Mouse (Mus musculus): ENCODE measurements around the gene Kitl. TPM values are rescaled to one million over a fixed set of nuclear protein-coding genes. Genes with fewer than 3 reads are reported as not detected.

Kitl gene
- polyA plus RNA-seq, 1 experiment from 2014 or later = 60.4 TPM

DNA sequence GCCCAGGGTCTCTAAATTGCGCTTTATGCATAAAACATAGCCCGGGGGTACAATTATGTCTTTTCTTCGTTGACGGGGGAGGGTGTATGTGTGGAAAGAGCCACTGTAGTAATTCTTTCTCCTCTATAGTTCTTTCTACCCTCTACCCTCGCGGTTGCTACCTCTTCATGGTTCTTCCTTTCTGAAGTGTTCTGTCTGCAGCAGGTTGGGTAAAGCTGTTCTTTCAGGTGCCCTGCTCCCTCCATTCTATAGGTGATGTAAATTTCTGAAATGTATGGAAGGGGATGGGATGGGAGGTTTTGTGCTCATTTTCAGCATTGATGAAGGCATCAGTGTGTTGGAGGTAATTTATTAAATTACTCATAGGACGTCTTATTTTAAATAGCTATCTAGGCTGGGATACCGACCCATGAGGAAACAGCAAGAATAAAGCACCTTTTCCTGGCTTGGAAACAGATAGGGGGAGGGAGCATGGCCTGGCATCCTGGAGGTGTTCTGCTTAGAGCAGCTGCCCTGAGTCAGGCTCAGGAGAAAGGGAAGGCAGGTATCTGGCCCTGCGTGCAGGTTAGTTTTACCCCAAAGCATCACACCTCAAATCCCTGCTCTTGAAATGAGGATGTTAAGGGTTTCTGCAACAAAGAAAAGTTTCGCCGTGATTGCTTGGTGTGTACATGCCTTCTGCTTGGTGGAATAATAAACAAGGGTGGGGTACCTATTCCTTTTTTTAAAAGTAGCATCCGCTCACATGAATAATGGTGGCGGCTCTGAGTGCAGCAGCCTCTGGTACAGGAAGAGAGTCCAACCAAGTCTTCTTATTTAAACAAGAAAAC, 1.7 kb downstream of the Kitl start:
- no peak for ATAC-seq (ENCODE audit: insufficient read depth)
- WGBS = 10% methylated on average over 13 of the region's 13 CpGs
- no peak for TF ChIP-seq CTCF (IDR thresholded peaks at IDR 0.05; ENCODE audit: low read depth)
- Histone ChIP-seq H3K9ac (peak overlapping the region; percentile 32), H3K9me3 (ENCODE audit: low read depth, low read length) (no peaks in the 10 kb centered on the region), H3K27me3 (ENCODE audit: insufficient read depth, low read length) (no peaks in the 10 kb centered on the region), H3K27ac (ENCODE audit: low read depth) (no peak overlapping the region), H3K4me2 (peak overlapping the region; percentile 82), H3K4me3 (ENCODE audit: low read depth, low read length) (peak overlapping the region; percentile 78), H3K4me1 (ENCODE audit: insufficient read depth) (peaks cover 19% of the 10 kb centered on the region; the same call in 1 of the 2 replicates), H3K36me3 (ENCODE audit: insufficient read depth) (0 out of 2 replicates have a peak, but pooled peaks cover 5% of the 10 kb centered on the region)
- DNase-seq = no peak

GRCm38 (mm10) chr10:100017771-100018070, 2.3 kb downstream of the Kitl start:
- Histone ChIP-seq H3K4me1 (ENCODE audit: insufficient read depth) (peaks cover 19% of the 10 kb centered on the region; the same call in 1 of the 2 replicates), H3K9ac (peak overlapping the region; percentile 32), H3K27me3 (ENCODE audit: insufficient read depth, low read length) (no peaks in the 10 kb centered on the region), H3K4me2 (peak overlapping the region; percentile 82), H3K36me3 (ENCODE audit: insufficient read depth) (peaks cover 8% of the 10 kb centered on the region; the same call in 1 of the 2 replicates), H3K4me3 (ENCODE audit: low read depth, low read length) (peak overlapping the region; percentile 78), H3K27ac (ENCODE audit: low read depth) (no peak overlapping the region), H3K9me3 (ENCODE audit: low read depth, low read length) (no peaks in the 10 kb centered on the region)
- DNase-seq (peak; percentile 42), ATAC-seq (ENCODE audit: insufficient read depth) (no peak)
- 3% methylated on average over 10 of the region's 10 CpGs for WGBS
- 0 out of 2 replicates have a peak, but pooled peaks have one; percentile 4 for TF ChIP-seq CTCF (IDR thresholded peaks at IDR 0.05; ENCODE audit: low read depth)

DNA sequence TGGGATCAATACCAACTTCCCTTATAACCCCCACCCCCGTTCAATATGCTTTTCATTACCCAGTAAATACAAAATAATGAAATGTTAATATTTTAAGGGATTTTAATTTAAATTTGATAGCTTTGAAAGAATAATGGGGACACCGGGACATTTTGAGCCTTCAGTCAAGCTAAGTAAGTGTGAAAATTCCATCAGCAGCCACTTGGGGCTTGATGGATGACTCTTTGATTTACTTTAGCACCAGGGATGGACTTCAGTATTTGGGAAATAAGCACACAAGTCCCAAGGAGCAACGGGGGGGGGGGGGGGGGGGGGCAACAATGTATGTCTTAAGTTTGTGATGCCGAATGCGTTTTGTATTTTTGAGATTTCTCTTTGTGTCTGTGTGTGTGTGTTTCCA, 3.1 kb downstream of the Kitl start:
- DNase-seq (peak; percentile 62), ATAC-seq (ENCODE audit: insufficient read depth) (no peak)
- Histone ChIP-seq H3K9ac (no peak overlapping the region), H3K9me3 (ENCODE audit: low read depth, low read length) (no peaks in the 10 kb centered on the region), H3K4me2 (peak overlapping the region; percentile 82), H3K4me1 (ENCODE audit: insufficient read depth) (peaks cover 19% of the 10 kb centered on the region; the same call in 1 of the 2 replicates), H3K27me3 (ENCODE audit: insufficient read depth, low read length) (no peaks in the 10 kb centered on the region), H3K27ac (ENCODE audit: low read depth) (no peak overlapping the region), H3K36me3 (ENCODE audit: insufficient read depth) (peaks cover 11% of the 10 kb centered on the region; the same call in 1 of the 2 replicates), H3K4me3 (ENCODE audit: low read depth, low read length) (peak overlapping the region; percentile 78; the same call in 1 of the 2 replicates)
- WGBS = 12% methylated on average over 5 of the region's 5 CpGs
- TF ChIP-seq CTCF (IDR thresholded peaks at IDR 0.05; ENCODE audit: low read depth) = 0 out of 2 replicates have a peak, but pooled peaks have one; percentile 13

- no peak overlapping the region for H3K27ac ChIP-seq (ENCODE audit: low read depth)
- DNase-seq = peak; percentile 21
- H3K9ac ChIP-seq = no peak overlapping the region
- H3K4me2 ChIP-seq = peak overlapping the region; percentile 82
- 47% methylated on average over 17 of the region's 17 CpGs for WGBS
- no peaks in the 10 kb centered on the region for H3K9me3 ChIP-seq (ENCODE audit: low read depth, low read length)
- no peak for TF ChIP-seq CTCF (IDR thresholded peaks at IDR 0.05; ENCODE audit: low read depth)
- H3K4me3 ChIP-seq (ENCODE audit: low read depth, low read length) = no peak overlapping the region; the same call in 1 of the 2 replicates
- H3K27me3 ChIP-seq (ENCODE audit: insufficient read depth, low read length) = no peaks in the 10 kb centered on the region
- H3K36me3 ChIP-seq (ENCODE audit: insufficient read depth) = peaks cover 11% of the 10 kb centered on the region; the same call in 1 of the 2 replicates
- peaks cover 19% of the 10 kb centered on the region; the same call in 1 of the 2 replicates for H3K4me1 ChIP-seq (ENCODE audit: insufficient read depth)
- ATAC-seq (ENCODE audit: insufficient read depth) = no peak
These were observed 4.1 kb downstream of the Kitl start for GRCm38 (mm10) chr10:100019246-100020195.

DNA sequence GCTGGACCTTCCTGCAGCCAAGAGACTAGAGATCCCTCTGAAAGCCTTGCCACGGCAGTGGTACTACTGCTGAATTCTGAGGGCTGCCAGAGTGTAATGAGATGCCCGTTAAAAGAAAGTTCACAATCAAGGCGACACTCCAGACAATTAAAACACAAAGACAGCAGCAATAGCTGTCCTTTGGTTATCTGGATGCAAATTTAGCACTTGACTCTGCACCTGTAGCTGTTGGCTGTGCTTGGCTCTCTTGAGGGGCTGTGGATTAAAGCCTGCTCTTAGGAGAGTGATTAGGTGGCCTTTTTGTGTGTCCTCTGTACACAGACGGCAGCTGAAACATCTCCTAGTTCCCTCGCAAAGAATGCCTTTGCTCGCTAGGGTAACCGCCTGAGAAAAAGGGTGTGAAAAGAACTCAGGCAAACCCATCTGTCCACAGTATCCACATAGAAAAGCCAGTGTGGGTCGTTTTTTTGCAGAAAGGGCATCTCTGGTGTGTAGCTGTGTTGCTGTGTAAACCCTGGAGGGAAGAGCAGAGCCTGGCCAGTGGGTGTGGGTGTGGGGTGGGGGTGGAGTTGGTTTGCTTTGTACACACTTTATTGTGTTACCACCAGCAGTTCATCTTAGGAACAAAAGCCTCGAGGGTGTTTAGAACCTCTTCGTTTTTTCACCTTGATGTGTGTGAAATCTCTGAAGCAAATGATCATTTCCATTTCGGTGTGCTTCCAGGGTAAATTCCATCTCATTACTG, 6.8 kb downstream of the Kitl start:
- no peak overlapping the region for H3K4me2 ChIP-seq
- WGBS = 49% methylated on average over 11 of the region's 11 CpGs
- no peak overlapping the region for H3K4me3 ChIP-seq (ENCODE audit: low read depth, low read length)
- no peaks in the 10 kb centered on the region for H3K9me3 ChIP-seq (ENCODE audit: low read depth, low read length)
- H3K27me3 ChIP-seq (ENCODE audit: insufficient read depth, low read length) = no peaks in the 10 kb centered on the region
- no peak for ATAC-seq (ENCODE audit: insufficient read depth)
- no peak overlapping the region for H3K9ac ChIP-seq
- H3K36me3 ChIP-seq (ENCODE audit: insufficient read depth) = peaks cover 11% of the 10 kb centered on the region; the same call in 1 of the 2 replicates
- peaks cover 21% of the 10 kb centered on the region; the same call in 1 of the 2 replicates for H3K4me1 ChIP-seq (ENCODE audit: insufficient read depth)
- TF ChIP-seq CTCF (IDR thresholded peaks at IDR 0.05; ENCODE audit: low read depth) = no peak
- H3K27ac ChIP-seq (ENCODE audit: low read depth) = no peak overlapping the region
- peak; percentile 21 for DNase-seq

DNA sequence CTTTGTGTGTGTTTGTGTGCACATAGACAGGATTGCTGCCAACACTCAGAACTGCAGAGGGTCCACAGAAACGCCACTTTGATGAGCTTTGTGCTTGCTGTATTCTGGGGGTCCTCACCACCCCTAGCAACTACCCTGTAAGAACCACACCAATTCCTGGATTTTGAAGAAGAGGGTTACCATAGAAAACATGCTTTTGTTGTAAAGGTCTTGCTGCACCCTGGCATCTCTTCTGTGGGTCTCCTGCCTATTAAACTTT, 7.3 kb downstream of the Kitl start:
- H3K36me3 ChIP-seq (ENCODE audit: insufficient read depth) = peaks cover 11% of the 10 kb centered on the region; the same call in 1 of the 2 replicates
- no peaks in the 10 kb centered on the region for H3K9me3 ChIP-seq (ENCODE audit: low read depth, low read length)
- peaks cover 20% of the 10 kb centered on the region; the same call in 1 of the 2 replicates for H3K4me1 ChIP-seq (ENCODE audit: insufficient read depth)
- TF ChIP-seq CTCF (IDR thresholded peaks at IDR 0.05; ENCODE audit: low read depth) = no peak
- no peak overlapping the region for H3K4me3 ChIP-seq (ENCODE audit: low read depth, low read length)
- no peaks in the 10 kb centered on the region for H3K27me3 ChIP-seq (ENCODE audit: insufficient read depth, low read length)
- H3K4me2 ChIP-seq = no peak overlapping the region
- WGBS = 53% methylated on average over 1 of the region's 1 CpGs
- H3K9ac ChIP-seq = no peak overlapping the region
- DNase-seq (no peak), ATAC-seq (ENCODE audit: insufficient read depth) (no peak)
- no peak overlapping the region for H3K27ac ChIP-seq (ENCODE audit: low read depth)

All from lung, embryonic 14.5 days (tissue).